9 mouse cellular contexts compared by ENCODE assay signal in the genomic region with DNA sequence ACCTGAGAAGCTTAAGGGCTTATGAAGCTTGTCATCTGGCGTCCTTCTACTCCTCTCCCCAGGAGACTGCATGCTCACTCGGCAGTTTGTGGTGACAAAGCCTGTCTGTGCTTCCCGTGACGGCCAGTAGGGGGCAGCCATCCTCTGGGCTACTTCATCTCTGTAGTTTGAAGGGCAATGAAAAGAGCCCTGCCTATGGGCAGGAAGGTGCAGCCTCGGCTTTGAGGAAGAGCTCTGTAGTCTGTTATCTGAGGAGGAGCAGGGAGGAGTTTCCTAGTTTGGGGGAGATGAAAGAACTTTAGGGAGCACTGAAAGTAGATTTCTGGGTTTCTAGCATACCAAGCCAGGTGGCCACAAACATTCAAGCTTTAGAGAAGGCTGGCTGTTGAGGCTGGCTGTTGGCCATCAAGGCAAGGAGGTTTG. TPM values are rescaled to one million over a fixed set of nuclear protein-coding genes. Genes with fewer than 3 reads are reported as not detected.
DNase-seq lines count a peak whose midpoint lies in the region; ATAC-seq lines count a peak whose summit lies in the region.
"Had no signal": no experiment of that assay in that cellular context is flagged by ENCODE, and none has a peak within 500 bp of the region (broad histone marks: within the 10 kb centered on the region; RNA-seq: fewer than 3 reads in every experiment).

No protein-coding gene starts in this region.

- no peak overlapping the region for H3K27ac ChIP-seq in hindbrain, embryonic 11.5 days (ENCODE audit: low read depth, low read length)
- H3K27ac ChIP-seq in hindbrain, embryonic 14.5 days, result no peak overlapping the region
- H3K27ac ChIP-seq: lung, embryonic 15.5 days had no signal

- no peaks in the 10 kb centered on the region for H3K36me3 ChIP-seq in hindbrain, embryonic 11.5 days (ENCODE audit: control insufficient read depth, insufficient read depth, low read length)
- H3K36me3 ChIP-seq in hindbrain, embryonic 14.5 days (replicated peaks; ENCODE audit: control insufficient read depth, insufficient read depth), result no peaks in the 10 kb centered on the region; the same call in 1 of the 2 replicates
- H3K36me3 ChIP-seq: lung, embryonic 15.5 days had no signal

- ATAC-seq in hindbrain, embryonic 11.5 days (ENCODE audit: low FRiP score), result no peak
- no peak for ATAC-seq in hindbrain, embryonic 14.5 days (ENCODE audit: low FRiP score)

- peak; percentile 77 for DNase-seq in hindbrain, embryonic 11.5 days (ENCODE audit: low spot score)
- no peak for DNase-seq in hindbrain, embryonic 14.5 days (ENCODE audit: low spot score)
- DNase-seq in ES-CJ7 (ENCODE audit: low read depth, low spot score), result peak; percentile 86
- peak; percentile 84 for DNase-seq in c-Kit-positive CD71-positive TER-119-positive erythroid progenitor cells, embryonic 14.5 days (ENCODE audit: low spot score)
- DNase-seq in heart, adult 9 months (ENCODE audit: low spot score in 2 of 2), result peak; percentile 40 to 45
- DNase-seq in left cerebral cortex, postnatal 25 days (ENCODE audit: low spot score in 2 of 2), result peak; percentile 61 to 82
- peak; percentile 44 to 60 for DNase-seq in monocyte, adult 2 months (ENCODE audit: low read depth in 1 of 2, low spot score in 2 of 2)
- DNase-seq in testis, postnatal 14 days (ENCODE audit: low spot score), result peak; percentile 63

- no peak overlapping the region for H3K4me3 ChIP-seq in hindbrain, embryonic 11.5 days (ENCODE audit: low read depth, low read length)
- H3K4me3 ChIP-seq in hindbrain, embryonic 14.5 days (replicated peaks; ENCODE audit: low read length), result no peak overlapping the region
- H3K4me3 ChIP-seq: lung, embryonic 15.5 days had no signal

- intact Hi-C loops in left cerebral cortex, postnatal 25 days (cut with DNase I), result loop anchor here (5.0 kb wide), 1 partner anchor 36 kb away; no protein-coding TSS in a partner anchor

- H3K4me2 ChIP-seq in hindbrain, embryonic 11.5 days (replicated peaks; ENCODE audit: low read depth, low read length), result no peak overlapping the region
- no peak overlapping the region for H3K4me2 ChIP-seq in hindbrain, embryonic 14.5 days (replicated peaks)
- H3K4me2 ChIP-seq: lung, embryonic 15.5 days had no signal

- H3K9ac ChIP-seq in hindbrain, embryonic 11.5 days (ENCODE audit: low read depth, low read length), result no peak overlapping the region
- no peak overlapping the region for H3K9ac ChIP-seq in hindbrain, embryonic 14.5 days
- H3K9ac ChIP-seq: lung, embryonic 15.5 days had no signal

- H3K27me3 ChIP-seq in hindbrain, embryonic 11.5 days (ENCODE audit: control insufficient read depth, insufficient read depth, low read length), result peaks cover 60% of the 10 kb centered on the region
- H3K27me3 ChIP-seq in hindbrain, embryonic 14.5 days (ENCODE audit: control insufficient read depth, insufficient read depth, low read length), result peaks cover 73% of the 10 kb centered on the region

- no peaks in the 10 kb centered on the region for H3K9me3 ChIP-seq in hindbrain, embryonic 11.5 days (ENCODE audit: control insufficient read depth, low read length)
- no peaks in the 10 kb centered on the region for H3K9me3 ChIP-seq in hindbrain, embryonic 14.5 days (ENCODE audit: control insufficient read depth, low read length)
- H3K9me3 ChIP-seq: lung, embryonic 15.5 days had no signal

- H3K4me1 ChIP-seq in hindbrain, embryonic 11.5 days (replicated peaks; ENCODE audit: control insufficient read depth, insufficient read depth, low read length), result peaks cover 15% of the 10 kb centered on the region
- peaks cover 9% of the 10 kb centered on the region for H3K4me1 ChIP-seq in hindbrain, embryonic 14.5 days (replicated peaks; ENCODE audit: control insufficient read depth, insufficient read depth, low read length)

- WGBS in hindbrain, embryonic 11.5 days, result 9% methylated on average over 5 of the region's 5 CpGs
- 4% methylated on average over 5 of the region's 5 CpGs for WGBS in hindbrain, embryonic 14.5 days

RNA-seq across cellular contexts. Expression of gene Rtn4rl2, which starts 18.0 kb away (rescaled TPM):
- 1.9 and 2.8 TPM in 2 replicates for polyA plus RNA-seq in hindbrain, embryonic 11.5 days (2014; fragmentation: Nextera tagmentation; extraction: Ambion mirVana)
- 3.8 and 4.5 TPM in 2 replicates for polyA plus RNA-seq in hindbrain, embryonic 14.5 days (2014; fragmentation: Nextera tagmentation; extraction: Ambion mirVana)
- total RNA-seq in left cerebral cortex, postnatal 25 days (2021), result 100 to 1,000 TPM in 1 of 2 experiments, 10 to 100 TPM in 1; 87.6 to 102 TPM

RNA-seq across cellular contexts. Expression of gene Slc43a1, which starts 29.9 kb away (rescaled TPM):
- 14.5 and 19.6 TPM in 2 replicates for polyA plus RNA-seq in hindbrain, embryonic 11.5 days (2014; fragmentation: Nextera tagmentation; extraction: Ambion mirVana)
- polyA plus RNA-seq in hindbrain, embryonic 14.5 days (2014; fragmentation: Nextera tagmentation; extraction: Ambion mirVana), result 1.5 and 1.6 TPM in 2 replicates
- under 1 TPM; 0.18 to 0.69 TPM for total RNA-seq in left cerebral cortex, postnatal 25 days (2021)

RNA-seq across cellular contexts. Expression of gene Timm10, which starts 41.7 kb away (rescaled TPM):
- 43.1 and 44.2 TPM in 2 replicates for polyA plus RNA-seq in hindbrain, embryonic 11.5 days (2014; fragmentation: Nextera tagmentation; extraction: Ambion mirVana)
- polyA plus RNA-seq in hindbrain, embryonic 14.5 days (2014; fragmentation: Nextera tagmentation; extraction: Ambion mirVana), result 75.8 and 83.3 TPM in 2 replicates
- total RNA-seq in left cerebral cortex, postnatal 25 days (2021), result 10 to 100 TPM; 48.1 to 59.6 TPM

RNA-seq across cellular contexts. Expression of gene Smtnl1, which starts 46.1 kb away (rescaled TPM):
- polyA plus RNA-seq in hindbrain, embryonic 11.5 days (2014; fragmentation: Nextera tagmentation; extraction: Ambion mirVana), result not detected in 2 replicates
- not detected in 2 replicates for polyA plus RNA-seq in hindbrain, embryonic 14.5 days (2014; fragmentation: Nextera tagmentation; extraction: Ambion mirVana)
- total RNA-seq in left cerebral cortex, postnatal 25 days (2021), result not detected
